Mouse (Mus musculus): ENCODE results near the gene Map2k5.

Map2k5 gene

GRCm38 (mm10) chr9:63146856-63147274 lies 230.8 kb downstream of the Map2k5 start:
- DNase-seq (ENCODE audit: low read depth, low spot score): no peak

- DNase-seq (ENCODE audit: low read depth, low spot score): no peak
Measured at GRCm38 (mm10) chr9:63146126-63146855, 231.4 kb downstream of the Map2k5 start.

- DNase-seq (ENCODE audit: low read depth, low spot score): no peak
Measured at GRCm38 (mm10) chr9:63145249-63146125, 232.2 kb downstream of the Map2k5 start.

- no peak for DNase-seq (ENCODE audit: low read depth, low spot score)
Measured at GRCm38 (mm10) chr9:63144502-63145248, 233.0 kb downstream of the Map2k5 start.

GRCm38 (mm10) chr9:63143641-63144501 lies 233.8 kb downstream of the Map2k5 start:
- DNase-seq (ENCODE audit: low read depth, low spot score): no peak

GRCm38 (mm10) chr9:63143227-63143626 lies 234.5 kb downstream of the Map2k5 start:
- no peak for DNase-seq (ENCODE audit: low read depth, low spot score)

- DNase-seq (ENCODE audit: low read depth, low spot score): no peak
Measured at GRCm38 (mm10) chr9:63142335-63143036, 235.2 kb downstream of the Map2k5 start.

- DNase-seq (ENCODE audit: low read depth, low spot score): no peak
Measured at GRCm38 (mm10) chr9:63141641-63142334, 235.9 kb downstream of the Map2k5 start.

- no peak for DNase-seq (ENCODE audit: low read depth, low spot score)
Measured at GRCm38 (mm10) chr9:63140211-63140610, 237.5 kb downstream of the Map2k5 start.

GRCm38 (mm10) chr9:63139661-63140060 lies 238.0 kb downstream of the Map2k5 start:
- DNase-seq (ENCODE audit: low read depth, low spot score): no peak

- no peak for DNase-seq (ENCODE audit: low read depth, low spot score)
Measured at GRCm38 (mm10) chr9:63138481-63138967, 239.2 kb downstream of the Map2k5 start.

- no peak for DNase-seq (ENCODE audit: low read depth, low spot score)
Measured at GRCm38 (mm10) chr9:63137615-63137915, 240.1 kb downstream of the Map2k5 start.

- DNase-seq (ENCODE audit: low read depth, low spot score): no peak
Measured at GRCm38 (mm10) chr9:63136756-63137614, 240.7 kb downstream of the Map2k5 start.

- no peak for DNase-seq (ENCODE audit: low read depth, low spot score)
Measured at GRCm38 (mm10) chr9:63136241-63136640, 241.5 kb downstream of the Map2k5 start.

GRCm38 (mm10) chr9:63135801-63136200 lies 241.9 kb downstream of the Map2k5 start:
- DNase-seq (ENCODE audit: low read depth, low spot score): no peak

- DNase-seq (ENCODE audit: low read depth, low spot score): no peak
Measured at GRCm38 (mm10) chr9:63135356-63135755, 242.3 kb downstream of the Map2k5 start.

- no peak for DNase-seq (ENCODE audit: low read depth, low spot score)
Measured at GRCm38 (mm10) chr9:63133659-63134058, 244.0 kb downstream of the Map2k5 start.

GRCm38 (mm10) chr9:63132673-63133601 lies 244.8 kb downstream of the Map2k5 start:
- peak; percentile 89 for DNase-seq (ENCODE audit: low read depth, low spot score)

Data from telencephalon, adult 2 months (tissue).